Mouse (Mus musculus) heart, embryonic 12.5 days (tissue): Measurements from ENCODE around the gene Itm2b. TPM values are rescaled to one million over a fixed set of nuclear protein-coding genes. Genes with fewer than 3 reads are reported as not detected.

Experiments used
- ATAC-seq: fragments of 200-750 bp; cut with Nextera tagmentation; 2 replicates; pipeline ENCODE4 v1.8.0; 2017; ENCODE audit warnings: moderate TSS enrichment, moderate library complexity; ENCODE audit not compliant: insufficient number of reproducible peaks, low FRiP score
- H3K27ac ChIP-seq: fragments of 300-500 bp; sonication (generic); 2 replicates; pipeline ENCODE4 v1.5.1; 2016; ENCODE audit warnings: mild to moderate bottlenecking, moderate library complexity; ENCODE audit not compliant: poor library complexity, severe bottlenecking
- H3K27me3 ChIP-seq: fragments of 300-500 bp; sonication (generic); replicated peaks from 2 replicates; pipeline ENCODE4 v1.6.1; 2016; ENCODE audit warnings: mild to moderate bottlenecking, moderate library complexity
- H3K36me3 ChIP-seq: fragments of 300-500 bp; sonication (generic); 2 replicates; pipeline ENCODE4 v1.6.1; 2016; ENCODE audit warnings: mild to moderate bottlenecking, moderate library complexity
- H3K4me1 ChIP-seq: fragments of 300-500 bp; sonication (generic); replicated peaks from 2 replicates; pipeline ENCODE4 v1.6.1; 2016; ENCODE audit warnings: mild to moderate bottlenecking
- H3K4me2 ChIP-seq: fragments of 300-500 bp; sonication (generic); 2 replicates; pipeline ENCODE4 v1.6.1; 2016; ENCODE audit warnings: mild to moderate bottlenecking, moderate library complexity
- H3K4me3 ChIP-seq: fragments of 300-500 bp; sonication (generic); 2 replicates; pipeline ENCODE4 v1.5.1; 2016; ENCODE audit warnings: mild to moderate bottlenecking
- H3K9ac ChIP-seq: fragments of 300-500 bp; sonication (generic); 2 replicates; pipeline ENCODE4 v1.6.1; 2016; ENCODE audit warnings: mild to moderate bottlenecking, moderate library complexity
- H3K9me3 ChIP-seq: fragments of 300-500 bp; sonication (generic); replicated peaks from 2 replicates; pipeline ENCODE4 v1.6.1; 2016; ENCODE audit warnings: mild to moderate bottlenecking, moderate library complexity
- WGBS: fragments of 180-500 bp; shearing (Covaris S2); methylation state at CpG from one replicate; pipeline ENCODE4 v1.1.7; 2016; 5-methylcytosine and 5-hydroxymethylcytosine counted together
- polyA plus RNA-seq: library from polyadenylated mRNA; unstranded; fragments of >200 nt; fragmentation: Nextera tagmentation; extraction: Ambion mirVana; gene quantifications from 2 replicates; pipeline ENCODE4 v1.2.1, GENCODE M21; 2016

The Itm2b gene
- polyA plus RNA-seq, 1 experiment from 2014 or later, result 642 TPM

GRCm38 (mm10) chr14:73395750-73396149 lies 10.7 kb upstream of the Itm2b start:
- Histone ChIP-seq H3K4me2 (no peak overlapping the region), H3K9me3 (no peaks in the 10 kb centered on the region), H3K4me1 (peaks cover 27% of the 10 kb centered on the region), H3K27me3 (no peaks in the 10 kb centered on the region), H3K36me3 (no peaks in the 10 kb centered on the region), H3K4me3 (no peak overlapping the region), H3K9ac (no peak overlapping the region), H3K27ac (no peak overlapping the region)
- 58% methylated on average over 5 of the region's 5 CpGs for WGBS
- no peak for ATAC-seq

DNA sequence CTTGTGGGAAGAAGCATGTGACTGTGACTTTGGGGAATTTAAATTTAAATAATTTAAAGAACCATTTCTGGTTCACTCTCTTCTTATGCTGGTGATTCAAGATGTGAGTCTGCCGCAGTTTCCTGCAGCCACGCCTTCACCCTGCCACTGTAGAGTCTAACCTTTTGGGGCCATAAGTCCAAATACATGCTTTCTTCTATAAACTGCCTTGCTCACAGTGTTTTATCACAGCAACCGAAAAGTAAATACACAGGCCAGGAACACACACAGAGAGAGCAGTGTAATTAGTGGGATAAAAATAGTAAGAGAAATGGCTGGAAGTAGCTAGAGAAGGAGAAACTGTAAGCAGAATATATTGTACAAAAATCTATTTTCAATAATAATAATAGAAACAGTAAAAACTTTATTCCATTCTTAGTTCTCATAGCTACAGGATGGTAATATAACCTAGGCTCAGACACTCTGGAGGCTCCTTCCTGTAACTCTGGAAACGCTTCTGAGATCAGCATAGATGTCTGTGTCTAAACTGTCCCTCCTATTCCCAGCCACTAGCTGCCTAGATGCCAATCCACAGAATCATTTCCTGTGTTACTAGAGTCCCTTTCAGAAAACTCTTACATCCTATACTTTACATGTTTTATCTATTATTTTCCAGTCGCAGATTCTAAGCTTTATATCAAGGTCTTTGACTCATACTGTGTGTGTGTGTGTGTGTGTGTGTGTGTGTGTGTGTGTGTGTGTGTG lies 9.3 kb upstream of the Itm2b start:
- H3K9ac ChIP-seq, result no peak overlapping the region
- H3K4me1 ChIP-seq, result peaks cover 19% of the 10 kb centered on the region
- ATAC-seq, result no peak
- peak overlapping the region; percentile 62; the same call in 1 of the 2 replicates for H3K27ac ChIP-seq
- no peak overlapping the region for H3K4me3 ChIP-seq
- H3K27me3 ChIP-seq, result no peaks in the 10 kb centered on the region
- H3K4me2 ChIP-seq, result no peak overlapping the region
- H3K9me3 ChIP-seq, result no peaks in the 10 kb centered on the region
- 48% methylated on average over 5 of the region's 5 CpGs for WGBS
- no peaks in the 10 kb centered on the region for H3K36me3 ChIP-seq

DNA sequence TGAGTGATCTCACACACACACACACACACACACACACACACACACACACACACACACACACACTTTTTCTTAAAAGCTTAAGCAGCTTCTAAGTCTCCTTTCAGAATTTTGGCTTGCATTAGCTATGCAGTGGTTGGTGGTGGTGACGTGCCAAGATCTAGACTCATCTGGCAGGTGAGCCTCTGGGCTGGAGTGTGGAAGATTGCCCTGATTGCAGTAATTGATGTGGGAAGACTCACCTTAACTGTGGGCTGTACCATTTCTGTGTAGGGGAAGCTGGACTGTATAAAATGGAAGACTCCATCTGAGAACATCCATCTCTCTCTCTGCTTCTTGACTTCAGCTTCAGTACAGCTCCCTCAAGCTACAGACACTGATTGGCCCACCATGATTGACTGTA lies 6.4 kb upstream of the Itm2b start:
- Histone ChIP-seq H3K4me2 (no peak overlapping the region), H3K36me3 (no peaks in the 10 kb centered on the region), H3K9me3 (no peaks in the 10 kb centered on the region), H3K4me3 (no peak overlapping the region), H3K27ac (no peak overlapping the region), H3K4me1 (peaks cover 14% of the 10 kb centered on the region), H3K27me3 (no peaks in the 10 kb centered on the region), H3K9ac (no peak overlapping the region)
- 89% methylated on average over 1 of the region's 1 CpGs for whole genome bisulfite sequencing
- ATAC-seq, result no peak

- no peak overlapping the region for H3K27ac ChIP-seq
- no peak for ATAC-seq
- H3K27me3 ChIP-seq, result no peaks in the 10 kb centered on the region
- 74% methylated on average over 2 of the region's 2 CpGs for WGBS
- no peaks in the 10 kb centered on the region for H3K9me3 ChIP-seq
- H3K36me3 ChIP-seq, result no peaks in the 10 kb centered on the region
- no peak overlapping the region for H3K9ac ChIP-seq
- peaks cover 21% of the 10 kb centered on the region for H3K4me1 ChIP-seq
- no peak overlapping the region for H3K4me3 ChIP-seq
- no peak overlapping the region for H3K4me2 ChIP-seq
Measured at GRCm38 (mm10) chr14:73390196-73390595, 5.1 kb upstream of the Itm2b start.

GRCm38 (mm10) chr14:73389059-73389458 lies 4.0 kb upstream of the Itm2b start:
- no peak overlapping the region for H3K4me3 ChIP-seq
- H3K27me3 ChIP-seq, result no peaks in the 10 kb centered on the region
- no peaks in the 10 kb centered on the region for H3K9me3 ChIP-seq
- H3K4me1 ChIP-seq, result peaks cover 16% of the 10 kb centered on the region
- 59% methylated on average over 7 of the region's 7 CpGs for WGBS
- ATAC-seq, result no peak
- H3K9ac ChIP-seq, result no peak overlapping the region
- H3K27ac ChIP-seq, result peak overlapping the region; percentile 35
- H3K4me2 ChIP-seq, result no peak overlapping the region
- H3K36me3 ChIP-seq, result no peaks in the 10 kb centered on the region

GRCm38 (mm10) chr14:73388546-73388945 lies 3.5 kb upstream of the Itm2b start:
- 39% methylated on average over 7 of the region's 7 CpGs for WGBS
- Histone ChIP-seq H3K9me3 (no peaks in the 10 kb centered on the region), H3K4me3 (no peak overlapping the region), H3K27ac (peak overlapping the region; percentile 67), H3K36me3 (no peaks in the 10 kb centered on the region), H3K4me2 (no peak overlapping the region), H3K9ac (no peak overlapping the region), H3K27me3 (no peaks in the 10 kb centered on the region), H3K4me1 (peaks cover 16% of the 10 kb centered on the region)
- peak; percentile 42; the same call in 1 of the 2 replicates for ATAC-seq

DNA sequence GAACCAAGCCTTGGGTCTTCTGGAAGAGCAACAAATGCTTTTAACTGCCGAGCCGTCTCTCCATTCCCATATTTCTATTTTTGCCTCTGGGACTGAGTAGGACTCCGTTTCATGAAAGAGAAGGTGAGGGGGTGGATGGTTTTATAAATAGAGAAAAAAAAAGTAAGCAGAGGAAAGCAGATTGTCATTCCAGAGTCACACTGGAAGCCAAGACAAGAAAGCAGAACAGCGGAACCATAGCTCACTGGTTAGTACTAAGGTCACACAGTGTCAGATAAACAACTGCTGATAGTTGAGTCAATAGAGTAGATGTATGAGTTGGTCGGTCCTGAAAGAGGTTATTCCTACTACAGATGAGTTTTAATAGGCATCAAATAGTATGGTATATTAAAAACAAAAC lies 1.4 kb upstream of the Itm2b start:
- Histone ChIP-seq H3K27me3 (no peaks in the 10 kb centered on the region), H3K4me1 (peaks cover 32% of the 10 kb centered on the region), H3K36me3 (no peaks in the 10 kb centered on the region), H3K9ac (no peak overlapping the region), H3K27ac (no peak overlapping the region), H3K4me2 (no peak overlapping the region), H3K4me3 (no peak overlapping the region), H3K9me3 (no peaks in the 10 kb centered on the region)
- no peak for ATAC-seq
- 49% methylated on average over 5 of the region's 5 CpGs for WGBS

GRCm38 (mm10) chr14:73385720-73386374 lies 758 bp upstream of the Itm2b start:
- WGBS, result 83% methylated on average over 2 of the region's 2 CpGs
- Histone ChIP-seq H3K27me3 (no peaks in the 10 kb centered on the region), H3K9me3 (no peaks in the 10 kb centered on the region), H3K4me1 (peaks cover 38% of the 10 kb centered on the region), H3K36me3 (no peaks in the 10 kb centered on the region), H3K4me2 (peak overlapping the region; percentile 71; the same call in 1 of the 2 replicates), H3K27ac (peak overlapping the region; percentile 98), H3K4me3 (peak overlapping the region; percentile 76), H3K9ac (no peak overlapping the region)
- no peak for ATAC-seq

- H3K9ac ChIP-seq, result peak overlapping the region; percentile 91
- H3K4me1 ChIP-seq, result peaks cover 45% of the 10 kb centered on the region
- H3K9me3 ChIP-seq, result no peaks in the 10 kb centered on the region
- peaks cover 5% of the 10 kb centered on the region; the same call in 1 of the 2 replicates for H3K36me3 ChIP-seq
- H3K27me3 ChIP-seq, result no peaks in the 10 kb centered on the region
- peak overlapping the region; percentile 76 for H3K4me3 ChIP-seq
- ATAC-seq, result no peak
- peak overlapping the region; percentile 71 for H3K4me2 ChIP-seq
- peak overlapping the region; percentile 98 for H3K27ac ChIP-seq
- under 1% methylated on average over 13 of the region's 13 CpGs for WGBS
Measured at GRCm38 (mm10) chr14:73384546-73384912, 560 bp downstream of the Itm2b start.

GRCm38 (mm10) chr14:73383746-73384145 lies 1.3 kb downstream of the Itm2b start:
- Histone ChIP-seq H3K4me1 (peaks cover 41% of the 10 kb centered on the region), H3K27me3 (no peaks in the 10 kb centered on the region), H3K27ac (no peak overlapping the region), H3K36me3 (peaks cover 7% of the 10 kb centered on the region; the same call in 1 of the 2 replicates), H3K9ac (no peak overlapping the region), H3K9me3 (no peaks in the 10 kb centered on the region), H3K4me2 (peak overlapping the region; percentile 64), H3K4me3 (peak overlapping the region; percentile 34)
- no peak for ATAC-seq
- 46% methylated on average over 2 of the region's 2 CpGs for WGBS

GRCm38 (mm10) chr14:73382699-73383098 lies 2.4 kb downstream of the Itm2b start:
- peak overlapping the region; percentile 58 for H3K4me2 ChIP-seq
- peak overlapping the region; percentile 52; the same call in 1 of the 2 replicates for H3K9ac ChIP-seq
- ATAC-seq, result no peak
- 62% methylated on average over 9 of the region's 9 CpGs for WGBS
- H3K27ac ChIP-seq, result no peak overlapping the region
- H3K4me1 ChIP-seq, result peaks cover 40% of the 10 kb centered on the region
- H3K9me3 ChIP-seq, result no peaks in the 10 kb centered on the region
- H3K36me3 ChIP-seq, result peaks cover 16% of the 10 kb centered on the region
- peak overlapping the region; percentile 18 for H3K4me3 ChIP-seq
- no peaks in the 10 kb centered on the region for H3K27me3 ChIP-seq
